Mouse (Mus musculus): ENCODE data around the gene Mpv17l2.
A peak's percentile ranks its signal among the peaks of the same experiment; 100 is the strongest.

Mpv17l2 gene

DNA sequence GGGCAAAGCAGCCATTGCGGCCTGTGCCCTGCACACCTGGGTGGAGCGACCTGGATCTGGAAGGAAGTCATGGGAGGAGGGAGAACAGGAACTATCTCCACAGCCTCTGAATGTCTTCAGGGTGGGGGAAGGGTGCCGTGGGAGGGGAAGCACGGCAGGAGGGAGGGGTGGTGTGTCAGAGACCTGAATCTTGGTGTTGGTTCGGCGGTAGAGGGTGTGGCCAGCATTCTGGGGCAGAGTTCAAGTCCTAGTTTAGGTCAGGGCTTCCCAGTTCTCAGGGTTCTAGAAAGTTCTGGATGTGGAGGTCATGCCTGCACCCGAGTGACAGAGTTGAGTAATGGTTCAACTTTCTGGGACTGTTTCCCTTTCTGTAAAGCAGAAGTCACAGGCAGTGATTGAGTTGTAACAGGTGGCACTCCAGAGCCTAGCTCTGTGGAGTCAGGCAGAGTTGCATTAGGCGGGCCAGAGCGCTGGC is 40.9 kb downstream of the Mpv17l2 start:
- peak in 1 of 2 experiments; percentile 12 for DNase-seq

GRCm38 (mm10) chr8:70718297-70718696 is 42.4 kb downstream of the Mpv17l2 start, which contains the start of gene Gm3336:
Gene Gm3336 (plus strand): TSS chr8:70718543.
- peak; percentile 79 to 83 for DNase-seq

DNA sequence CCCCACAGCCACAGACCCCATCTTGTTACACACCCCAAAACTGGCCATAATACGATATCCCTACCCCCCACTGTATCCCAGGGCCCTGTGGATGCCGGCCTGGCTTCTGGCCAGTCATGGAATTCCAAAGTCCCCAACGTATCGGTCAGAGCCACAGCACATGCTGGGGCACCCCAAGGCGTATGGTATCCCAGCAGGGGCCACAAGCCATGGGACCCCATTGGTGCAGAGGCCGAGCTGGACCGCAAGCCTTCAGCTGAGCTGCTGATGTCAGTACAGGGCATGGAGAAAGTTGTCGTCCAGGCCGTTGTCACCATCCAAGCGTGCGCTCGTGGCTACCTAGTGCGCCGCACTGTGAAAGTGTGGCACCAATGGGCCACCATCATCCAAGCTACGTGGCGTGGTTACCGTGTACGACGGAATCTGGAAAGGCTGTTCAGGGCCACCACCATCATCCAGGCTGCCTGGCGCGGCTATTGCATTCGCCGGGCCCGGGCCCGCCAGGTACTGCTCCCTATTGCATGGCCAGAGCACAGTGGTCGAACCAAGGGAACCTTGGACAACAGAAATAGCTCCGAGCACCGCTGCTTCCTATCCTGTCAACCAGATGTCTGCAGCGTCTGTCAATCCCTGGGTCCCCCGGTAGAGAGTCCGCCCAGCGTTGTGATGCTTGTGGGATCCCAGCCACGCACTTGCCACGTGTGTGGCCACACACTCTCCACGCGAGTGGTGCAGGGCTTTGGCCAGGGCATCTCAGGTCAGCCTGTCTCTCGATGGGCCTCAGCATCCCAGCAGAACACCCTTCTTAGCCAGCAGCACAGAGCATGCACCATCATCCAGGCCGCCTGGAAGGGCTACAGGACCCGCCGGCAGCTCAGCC is 44.0 kb downstream of the Mpv17l2 start:
- DNase-seq = no peak

DNA sequence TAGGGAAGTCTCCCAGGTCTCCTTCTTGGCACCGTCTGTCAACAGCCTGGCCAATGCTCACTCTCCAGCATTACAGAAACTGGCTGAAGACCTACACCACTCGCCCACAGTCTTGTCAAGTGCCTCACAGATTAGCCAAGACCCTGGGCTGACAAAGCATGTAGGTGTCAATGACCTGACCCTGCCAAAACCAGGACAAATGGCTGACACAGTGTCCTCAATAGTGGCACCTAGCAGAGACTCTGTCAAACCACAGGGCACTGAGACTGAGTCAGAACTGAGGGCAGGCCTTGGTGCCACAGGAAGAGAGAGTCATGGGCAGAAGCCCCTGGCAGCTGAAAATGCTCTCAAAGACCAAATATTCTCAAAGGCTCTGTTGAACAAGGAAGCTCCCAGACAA is 45.7 kb downstream of the Mpv17l2 start:
- no peak for DNase-seq

- DNase-seq = no peak
Measured at GRCm38 (mm10) chr8:70713991-70714390, 46.8 kb downstream of the Mpv17l2 start.

DNA sequence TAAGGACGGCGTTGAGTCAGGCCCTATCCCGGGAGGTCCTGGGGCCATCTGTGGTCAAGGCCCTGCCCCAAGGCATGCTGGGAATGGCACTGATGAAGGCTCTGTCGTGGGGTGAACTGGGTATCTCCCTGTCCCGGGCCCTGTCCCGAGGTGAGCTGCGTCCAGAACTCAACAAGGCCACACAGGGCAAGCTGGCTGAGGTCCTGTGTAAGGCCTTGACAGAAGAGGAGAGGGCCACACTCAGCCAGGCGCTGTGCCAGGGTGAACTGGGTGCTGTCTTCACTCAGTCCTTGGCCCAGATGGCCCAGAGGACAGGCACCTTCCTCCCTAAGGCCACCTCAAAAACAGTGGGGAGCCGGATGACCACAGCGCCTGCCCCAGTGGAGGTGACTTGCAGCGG is 49.7 kb downstream of the Mpv17l2 start:
- DNase-seq = no peak

DNA sequence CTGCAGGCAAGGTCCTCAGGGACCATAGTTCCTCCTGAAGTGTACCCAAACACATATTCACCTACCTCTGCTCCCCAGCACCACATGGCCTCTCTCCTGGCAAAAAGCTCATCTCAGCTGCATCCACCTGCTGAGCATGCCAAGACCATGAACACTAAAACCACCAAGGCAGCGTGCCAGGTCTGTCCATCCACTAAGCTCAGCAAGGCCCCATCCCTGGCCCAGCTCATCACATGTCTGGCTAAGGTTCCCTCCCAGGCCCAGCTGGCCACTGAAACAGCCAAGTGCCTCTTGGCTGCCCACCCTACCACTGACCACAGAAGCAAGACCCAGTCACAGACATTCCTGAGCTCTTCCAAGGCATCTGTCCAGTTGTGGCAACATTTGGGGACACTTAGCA is 50.5 kb downstream of the Mpv17l2 start:
- no peak for DNase-seq

GRCm38 (mm10) chr8:70709794-70710193 is 51.0 kb downstream of the Mpv17l2 start:
- no peak for DNase-seq

Data from thymus, postnatal 36 days (tissue).